Mouse (Mus musculus) megakaryocyte progenitor cell, adult 5-6 weeks (primary cell): ENCODE results near the gene Layn. TPM values are rescaled to one million over a fixed set of nuclear protein-coding genes. Genes with fewer than 3 reads are reported as not detected.

Source experiments
- ATAC-seq: replicated peaks from 2 replicates; pipeline ENCODE4 v1.8.0; 2016; ENCODE audit warnings: mild to moderate bottlenecking, moderate TSS enrichment, inconsistent platforms; ENCODE audit not compliant: poor library complexity
- total RNA-seq, 2 experiments: library from RNA; stranded (forward) in 1 of 2; stranded (reverse) in 1 of 2; fragments of 157-497, 149-512 nt in 1 of 2; fragments of 200-1000 nt in 1 of 2; gene quantifications; 2 replicates each; pipeline versions ENCODE4 v1.2.3 to v1.2.4; 2015 to 2017

Layn gene
- total RNA-seq (2015): 7.5 and 9.9 TPM in 2 replicates
- 38.0 and 41.9 TPM in 2 replicates for total RNA-seq (2017)

DNA sequence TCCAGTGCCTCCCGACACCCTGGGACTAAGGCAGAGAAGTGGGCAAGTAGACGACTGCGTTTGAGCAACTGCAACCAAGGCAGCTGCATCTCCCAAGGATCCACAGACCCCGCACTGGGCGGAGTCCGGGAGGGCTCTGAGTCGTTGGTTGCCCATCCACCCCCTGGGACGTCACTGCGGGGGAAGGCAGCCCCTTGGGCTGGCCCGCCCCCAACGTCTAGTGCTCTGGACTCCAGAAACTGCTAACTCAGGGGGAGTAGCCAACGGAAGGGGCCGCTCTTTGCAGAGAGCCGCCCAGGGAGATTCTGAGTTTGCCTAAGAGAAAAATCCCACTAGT is at the start of gene Layn:
TSS of gene Layn (minus strand) at position 116 of the 337 bp plus-strand sequence.
- ATAC-seq: peak; percentile 95

DNA sequence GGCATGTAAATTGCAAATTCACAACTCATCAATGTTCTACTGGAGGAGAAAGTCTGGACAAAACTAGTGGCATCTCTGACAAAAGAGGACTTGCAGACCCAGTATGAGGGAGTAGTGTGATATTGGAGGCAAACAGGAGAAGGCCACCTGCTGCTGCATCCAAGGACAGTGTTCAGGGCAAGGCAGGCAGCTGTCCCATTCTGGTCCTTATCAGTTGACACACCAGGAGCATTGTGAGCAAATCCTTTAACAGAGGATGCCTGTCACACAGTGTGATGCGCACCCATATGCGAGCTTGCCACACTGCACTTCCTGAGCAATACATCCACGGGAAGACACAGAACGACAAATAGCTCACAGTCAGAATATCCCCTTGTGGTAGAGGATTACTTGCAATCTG is 37.9 kb upstream of the Layn start:
- ATAC-seq: no peak

DNA sequence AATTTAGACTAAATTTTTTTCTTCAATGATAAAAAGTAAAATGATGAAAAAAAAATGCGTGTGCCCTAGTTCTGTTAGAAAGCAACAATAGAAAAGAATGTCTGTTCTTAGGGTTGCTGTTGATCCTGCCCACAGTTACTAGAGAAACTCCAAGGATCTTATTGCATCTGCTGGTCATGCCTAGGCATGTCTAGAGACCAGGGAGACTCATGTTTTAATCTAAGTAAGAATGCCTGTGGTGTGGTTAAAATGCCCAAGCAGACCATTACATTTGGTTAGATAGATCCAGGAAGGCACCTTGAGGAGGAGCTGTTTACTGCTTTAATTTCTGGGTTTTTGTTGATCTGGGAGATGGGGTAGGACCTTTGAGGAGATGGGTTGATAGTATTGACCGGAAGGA is 28.9 kb upstream of the Layn start:
- no peak for ATAC-seq

DNA sequence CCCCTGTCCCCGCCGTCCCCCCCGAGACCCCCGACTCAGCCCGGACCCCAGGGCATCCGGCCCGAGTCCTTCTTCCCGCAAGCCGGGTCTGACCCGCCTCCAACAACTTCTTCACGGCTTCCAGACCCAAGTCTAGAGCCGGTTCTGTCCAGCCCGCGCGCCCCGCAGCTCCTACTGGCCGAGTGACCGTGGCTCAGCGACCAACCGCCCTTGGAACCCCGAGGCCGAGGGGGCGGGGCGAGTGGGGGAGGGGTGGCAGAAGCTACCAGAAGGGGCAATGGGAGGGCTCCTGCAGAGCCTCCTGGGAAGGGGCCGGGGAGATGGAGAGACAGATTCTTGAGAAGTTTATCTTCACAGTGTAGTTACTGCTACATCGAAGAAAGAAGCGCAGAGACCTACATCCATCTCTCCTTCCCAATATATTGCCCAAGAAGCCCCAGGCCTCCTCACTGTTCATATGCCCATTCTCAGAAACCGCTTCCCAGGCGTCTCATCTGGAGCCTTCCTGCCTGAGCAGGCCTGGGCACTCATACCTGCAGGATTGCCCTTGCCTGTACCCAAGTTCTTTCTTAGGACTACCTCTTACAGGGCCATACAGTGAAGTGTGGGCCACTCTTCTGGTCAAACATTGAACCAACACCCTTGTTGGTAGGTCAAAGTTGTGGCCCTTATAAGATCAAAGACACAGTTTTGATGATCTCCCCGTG is 27.1 kb upstream of the Layn start:
- no peak for ATAC-seq

DNA sequence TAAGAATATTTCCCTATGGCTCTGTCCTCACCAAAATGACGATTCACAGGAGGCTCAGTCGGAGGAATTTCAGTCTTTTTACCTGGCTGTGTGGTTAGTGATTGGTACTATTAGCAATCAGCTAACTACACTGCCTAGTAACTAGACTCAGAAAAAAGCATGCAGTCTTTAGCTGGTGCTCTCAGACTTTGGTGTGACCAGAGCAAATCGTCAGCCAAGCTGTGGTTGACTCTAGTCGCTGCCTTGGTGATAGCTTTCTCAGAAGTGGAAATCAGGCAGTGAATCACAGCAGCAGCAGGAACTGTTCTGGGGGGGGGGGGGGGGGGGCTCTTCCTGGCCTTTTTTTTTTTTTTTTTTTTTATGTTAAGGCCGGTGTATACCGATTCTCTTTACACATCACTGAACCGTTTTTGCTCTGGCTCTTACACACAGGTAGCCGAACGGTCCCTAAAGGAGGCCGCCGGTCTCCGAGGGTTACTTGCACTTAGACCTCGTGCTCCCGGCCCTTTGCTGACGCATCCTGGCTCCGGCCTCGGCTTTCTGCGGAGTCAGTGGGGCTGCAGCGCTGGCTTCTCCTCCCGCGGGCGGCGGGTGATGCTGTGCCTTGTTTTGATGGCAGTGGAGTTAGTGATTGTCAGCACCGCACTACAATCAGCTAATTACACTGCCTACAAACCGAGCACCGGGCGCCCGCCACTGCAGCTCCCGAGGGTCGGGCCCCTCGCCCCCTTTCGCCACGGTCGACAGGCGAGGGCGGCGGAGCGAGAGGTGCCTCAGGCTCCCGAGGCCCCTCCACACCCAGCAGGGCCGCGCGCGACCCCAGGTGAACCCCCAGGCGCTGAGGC is 26.3 kb upstream of the Layn start:
- ATAC-seq: peak; percentile 58

DNA sequence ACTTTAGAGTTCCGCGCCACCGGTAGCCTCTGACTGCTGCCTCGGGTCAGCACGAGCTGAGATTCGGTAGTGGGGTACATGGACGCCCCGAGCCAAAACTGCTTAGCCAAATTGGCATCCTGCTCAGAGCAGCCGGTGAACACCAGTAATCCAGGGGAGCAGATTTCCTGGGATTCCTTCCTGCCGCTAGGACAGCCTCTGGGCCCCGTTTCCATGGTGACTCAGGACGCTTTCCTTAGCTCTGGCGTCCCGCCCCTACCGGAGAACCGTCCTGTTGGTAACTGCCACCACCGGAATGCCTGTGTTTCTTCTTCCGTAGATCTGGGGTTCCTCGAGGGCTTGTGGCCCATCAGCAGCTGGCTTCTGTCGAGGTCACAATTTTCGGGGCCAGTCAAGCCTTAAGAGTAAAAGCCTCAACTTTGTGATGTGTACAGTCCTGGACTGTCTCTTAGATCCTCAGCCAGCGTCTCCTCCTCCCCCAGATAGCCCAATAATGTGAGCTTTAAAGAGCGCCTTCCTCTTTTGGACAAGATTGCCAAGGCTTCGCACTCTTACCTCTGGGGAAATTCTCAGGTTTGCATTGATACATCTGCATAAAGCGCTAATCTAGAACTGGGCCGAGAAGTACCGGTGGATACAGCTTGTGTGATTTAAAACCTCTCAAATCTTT is 25.0 kb upstream of the Layn start, which contains the start of gene 4833427G06Rik:
TSS of gene 4833427G06Rik (minus strand) at position 323 of the 670 bp plus-strand sequence.
- ATAC-seq: peak; percentile 54; the same call in 1 of the 2 replicates

DNA sequence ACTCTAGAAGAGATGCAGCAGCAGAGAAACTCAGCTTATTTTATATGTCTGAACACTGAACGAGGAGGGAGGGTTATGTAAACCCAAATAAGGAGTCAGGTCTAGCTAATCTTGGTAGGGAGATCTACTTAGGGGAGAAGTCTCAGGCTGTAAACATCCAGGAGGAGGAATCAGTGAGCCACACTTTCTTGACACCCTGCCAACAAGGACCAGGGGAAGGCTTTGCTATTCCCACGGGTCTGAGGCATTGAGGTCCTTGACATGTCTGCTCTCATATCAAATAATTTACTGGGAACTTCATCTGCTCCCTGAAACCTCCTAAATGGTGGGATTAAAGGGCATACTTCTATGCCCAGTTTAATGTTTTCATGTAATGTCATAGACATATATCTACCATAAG is 19.4 kb upstream of the Layn start:
- ATAC-seq: no peak

DNA sequence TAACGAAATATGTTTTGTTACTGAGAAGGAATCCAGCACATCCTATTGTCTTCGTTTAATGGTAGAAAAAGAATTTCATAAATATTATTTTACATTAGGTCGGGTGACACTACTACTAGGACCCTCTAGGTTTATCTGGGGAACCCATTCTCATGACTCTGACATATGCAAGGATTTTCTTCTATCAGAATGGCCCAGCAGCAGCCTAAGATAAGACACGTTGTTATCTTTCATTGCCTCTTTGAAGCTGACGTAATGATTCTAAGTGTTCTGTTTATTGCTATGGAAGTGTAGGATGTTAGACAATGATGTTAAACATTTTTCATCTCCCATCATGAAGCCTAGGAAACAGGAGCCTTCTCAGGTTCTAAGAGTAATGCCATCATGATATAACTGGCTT is 16.8 kb upstream of the Layn start:
- peak; percentile 73 for ATAC-seq

DNA sequence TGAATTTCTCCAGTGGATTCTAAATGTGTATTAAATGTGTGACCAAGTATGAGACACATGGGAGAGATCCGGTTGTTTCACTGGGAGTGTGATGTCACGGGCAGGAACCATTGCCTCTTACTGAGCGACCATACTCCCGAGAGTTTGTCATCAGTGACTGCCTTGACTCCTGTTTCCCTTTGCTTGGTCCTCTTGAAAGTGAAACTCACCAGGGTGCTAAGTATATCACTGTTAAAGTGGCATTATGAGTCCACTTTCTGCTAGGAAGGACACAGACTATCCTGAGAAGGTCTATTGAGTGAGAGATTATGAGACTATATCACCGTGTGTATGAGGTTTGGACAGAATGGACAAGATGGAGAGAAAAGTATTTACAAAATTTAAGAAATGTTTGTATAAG is 4.7 kb upstream of the Layn start:
- no peak for ATAC-seq

DNA sequence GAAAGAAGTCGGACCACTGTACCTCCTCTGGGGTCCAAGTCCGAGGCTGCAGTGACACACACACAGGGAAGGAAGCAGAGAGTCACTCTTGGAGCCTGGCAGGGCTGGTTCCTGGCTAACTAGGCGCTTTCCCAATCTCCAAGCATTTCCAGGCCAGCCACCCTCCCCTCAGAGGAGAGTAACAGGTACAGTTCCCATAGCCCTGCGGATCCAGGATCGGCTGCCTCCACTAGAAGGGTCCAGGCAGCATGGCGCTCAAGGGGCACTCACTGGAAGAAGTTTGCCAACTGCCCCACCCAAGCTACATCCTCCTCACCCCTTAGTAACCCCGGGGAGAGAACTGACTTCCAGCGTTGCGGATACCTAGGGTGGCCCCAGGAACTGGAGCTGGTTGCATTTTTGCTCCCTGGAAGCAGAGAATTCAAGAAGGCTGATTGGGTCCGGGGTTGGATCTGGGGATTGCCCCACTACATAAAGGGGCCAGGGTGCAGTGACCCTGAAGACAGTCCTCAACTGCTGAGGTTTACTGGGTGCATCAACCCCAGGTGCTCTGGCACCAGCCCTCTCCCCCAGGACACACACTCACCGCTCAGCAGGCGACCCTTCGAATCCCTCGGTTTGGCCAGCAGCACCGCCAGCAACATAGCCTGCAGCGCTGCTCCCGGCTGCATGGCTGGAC is 455 bp downstream of the Layn start:
- peak; percentile 21 for ATAC-seq

DNA sequence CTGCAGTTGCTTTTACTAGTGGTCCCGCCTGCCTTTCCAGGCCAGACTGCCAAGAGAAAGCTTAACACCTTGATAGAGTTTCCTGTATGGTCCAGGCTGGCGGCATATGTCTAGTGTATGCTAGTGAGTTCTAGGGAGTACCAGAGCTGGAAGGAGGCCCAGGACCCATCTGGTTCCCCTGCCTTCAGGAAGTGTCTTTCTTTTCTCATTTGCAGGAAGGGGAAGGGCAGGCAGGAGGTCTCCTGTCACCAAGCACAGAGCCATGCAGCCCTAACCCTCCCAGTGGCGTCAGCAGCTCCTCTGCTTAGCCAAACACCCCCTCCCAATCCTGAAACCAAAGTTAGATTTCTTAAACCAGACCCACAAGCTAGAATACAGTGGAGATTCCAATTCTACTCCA is 1.1 kb downstream of the Layn start:
- ATAC-seq: peak; percentile 35

DNA sequence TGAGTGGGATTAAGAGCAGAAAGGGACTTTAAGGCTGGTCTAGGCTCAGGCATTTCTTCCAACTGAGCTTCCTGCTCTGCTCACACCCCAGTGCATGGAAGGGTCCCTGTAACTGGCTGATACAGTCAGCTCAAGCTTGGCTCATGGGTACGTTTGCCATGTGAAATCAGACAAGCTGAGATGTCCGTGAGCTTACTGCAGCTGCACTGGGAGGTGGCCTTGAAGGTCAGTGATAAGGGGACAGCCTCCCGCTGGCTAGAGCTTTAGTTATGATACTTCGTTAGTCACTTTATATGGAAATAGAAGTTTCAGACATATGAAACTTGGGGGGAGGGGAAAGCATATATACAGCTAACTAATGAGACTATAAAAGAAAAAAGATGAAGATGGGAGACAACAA is 6.1 kb downstream of the Layn start:
- no peak for ATAC-seq

DNA sequence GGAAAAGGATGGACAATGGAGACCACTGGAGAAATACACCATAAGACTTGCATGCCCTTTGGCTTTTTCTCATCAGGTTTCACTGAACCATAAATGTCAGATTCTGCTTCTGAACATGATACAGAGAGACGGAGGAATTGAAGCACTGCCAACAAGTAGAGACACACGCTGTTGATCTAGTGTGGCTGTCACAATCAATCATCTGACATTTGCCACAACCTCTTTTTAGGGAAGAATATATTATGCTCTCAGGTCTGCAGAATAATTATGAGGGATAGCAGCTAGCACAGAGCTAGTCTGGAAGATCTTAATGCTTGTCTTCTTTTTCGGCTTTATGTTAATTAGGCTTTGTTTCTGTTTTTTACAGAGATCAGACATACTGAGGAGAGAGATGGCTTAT is 8.7 kb downstream of the Layn start:
- no peak for ATAC-seq

DNA sequence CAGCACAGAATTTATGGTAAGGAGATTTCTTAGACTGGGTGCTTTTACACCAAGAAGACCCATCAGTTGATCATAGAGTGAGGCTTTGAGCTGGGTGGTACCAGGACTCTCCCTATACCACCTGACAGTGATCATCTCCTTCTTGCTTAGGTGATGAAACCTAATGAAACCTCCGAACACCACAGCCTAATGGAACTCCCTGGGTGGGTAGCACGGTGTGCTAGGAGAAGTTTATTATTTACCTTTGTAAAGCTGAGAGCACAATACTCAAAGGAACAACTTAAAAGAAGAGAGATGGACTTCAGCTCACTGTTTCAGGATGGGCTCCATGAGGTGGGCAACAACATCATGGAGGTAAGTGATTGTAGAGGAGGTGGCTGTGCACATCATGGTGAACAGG is 16.3 kb downstream of the Layn start, which contains the start of gene Btg4:
TSS of gene Btg4 (plus strand) at position 301 of the 400 bp plus-strand sequence.
- no peak for ATAC-seq

DNA sequence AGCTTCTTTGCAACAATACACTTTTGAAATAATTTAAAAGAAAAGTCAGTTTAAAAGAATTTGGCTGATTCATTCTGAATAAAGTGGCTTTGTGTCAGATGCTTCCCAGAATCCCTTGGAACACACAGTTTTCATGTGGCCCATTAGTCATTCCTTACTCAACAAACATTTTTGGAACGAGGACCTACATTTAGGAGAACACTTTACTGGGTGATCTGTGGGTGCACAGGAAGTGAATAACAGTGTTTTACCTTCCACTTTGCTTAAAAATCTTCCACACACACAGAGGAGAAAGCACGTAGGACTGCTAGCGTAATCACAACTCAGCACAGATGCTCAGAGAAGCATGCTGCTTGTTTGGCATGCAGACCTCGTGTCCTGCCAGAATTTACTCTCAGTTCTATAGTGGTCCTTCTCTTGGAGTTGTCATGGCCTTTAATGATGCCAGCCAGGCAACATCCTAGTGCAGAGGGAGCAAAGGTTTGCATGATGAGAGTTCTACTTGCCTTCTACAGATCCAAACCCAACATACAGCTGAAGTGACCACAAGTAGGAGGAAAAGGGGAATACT is 17.9 kb downstream of the Layn start:
- ATAC-seq: no peak

DNA sequence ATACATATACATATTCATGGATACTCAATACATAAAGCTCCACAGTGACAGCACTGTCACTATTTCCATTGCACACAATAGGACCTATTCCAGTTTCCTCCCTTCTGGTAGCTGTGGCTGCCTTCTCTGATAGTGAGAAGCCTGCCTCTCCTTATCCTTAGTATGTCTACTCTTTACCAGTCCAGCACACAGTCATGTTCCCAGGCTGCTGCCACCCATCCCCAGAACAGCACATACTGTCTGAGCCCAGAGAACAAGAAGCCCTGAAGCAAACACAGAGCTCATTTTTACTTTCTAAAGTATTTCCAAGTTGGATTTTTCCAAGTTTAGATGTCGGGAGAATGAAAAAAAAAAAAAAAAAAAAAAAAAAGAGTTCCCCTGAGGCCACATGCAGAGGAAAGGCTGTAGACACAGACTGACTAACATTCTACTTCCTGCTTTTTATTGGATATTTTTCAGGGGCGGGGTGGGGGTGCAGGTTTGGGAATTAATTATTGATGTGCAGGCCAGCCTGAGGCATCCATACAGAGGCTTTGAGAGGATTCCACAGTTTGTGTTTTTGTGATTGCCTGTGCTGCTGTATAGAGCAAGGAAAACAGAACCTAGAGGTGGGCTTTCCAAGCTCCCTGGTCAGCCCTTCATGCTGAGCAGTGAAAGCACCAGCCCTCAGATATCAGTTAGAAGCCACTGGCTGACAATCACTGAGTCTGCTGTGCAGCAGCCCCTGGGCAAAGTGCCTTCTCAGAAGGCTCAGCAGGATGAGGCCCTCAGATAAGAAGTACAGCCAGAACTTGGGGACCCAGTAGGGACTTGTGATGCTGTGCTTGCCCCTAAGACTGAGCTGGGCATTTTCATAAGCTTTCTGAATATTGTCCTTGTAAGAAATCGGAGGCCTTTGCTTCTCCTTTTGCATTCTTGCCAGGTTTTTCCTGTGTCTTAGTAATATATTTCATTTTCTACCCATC is 20.3 kb downstream of the Layn start:
- peak; percentile 87 for ATAC-seq

DNA sequence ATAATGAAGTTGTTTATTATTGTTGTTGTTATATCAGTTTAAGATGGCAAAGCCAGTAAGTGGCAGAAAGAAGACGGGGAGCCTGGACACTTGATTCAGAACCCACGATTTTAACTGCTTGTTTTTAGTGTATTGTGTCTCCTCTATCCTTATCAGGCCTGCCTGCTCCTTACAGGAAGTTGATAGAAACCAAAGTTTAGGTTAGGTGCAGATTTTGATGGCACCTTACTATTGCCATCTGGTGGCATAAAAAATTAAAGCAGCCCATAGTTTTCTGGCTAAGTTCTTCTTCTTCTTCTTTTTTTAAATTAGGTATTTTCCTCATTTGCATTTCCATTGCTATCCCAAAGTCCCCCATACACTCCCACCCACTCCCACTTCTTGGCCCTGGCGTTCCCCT is 24.7 kb downstream of the Layn start:
- peak; percentile 90 for ATAC-seq

DNA sequence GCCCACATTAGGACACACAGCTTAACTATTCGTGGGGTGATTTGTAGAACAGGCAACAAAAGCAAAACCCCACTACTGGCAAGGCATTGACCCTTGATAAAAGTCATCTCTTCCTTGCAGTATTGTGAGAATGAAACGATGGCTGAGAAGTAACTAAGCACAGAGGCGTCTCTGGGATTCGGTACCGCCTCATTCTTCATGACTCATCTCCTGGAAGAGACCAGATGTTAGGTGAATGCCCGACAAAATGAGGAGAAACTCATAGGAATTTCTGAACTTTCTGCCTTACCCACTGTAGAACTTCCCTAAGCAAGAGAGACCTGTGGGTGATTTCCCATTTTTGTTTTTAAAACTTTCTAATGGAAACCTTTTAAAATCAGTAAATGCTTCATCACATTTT is 34.8 kb downstream of the Layn start:
- no peak for ATAC-seq

DNA sequence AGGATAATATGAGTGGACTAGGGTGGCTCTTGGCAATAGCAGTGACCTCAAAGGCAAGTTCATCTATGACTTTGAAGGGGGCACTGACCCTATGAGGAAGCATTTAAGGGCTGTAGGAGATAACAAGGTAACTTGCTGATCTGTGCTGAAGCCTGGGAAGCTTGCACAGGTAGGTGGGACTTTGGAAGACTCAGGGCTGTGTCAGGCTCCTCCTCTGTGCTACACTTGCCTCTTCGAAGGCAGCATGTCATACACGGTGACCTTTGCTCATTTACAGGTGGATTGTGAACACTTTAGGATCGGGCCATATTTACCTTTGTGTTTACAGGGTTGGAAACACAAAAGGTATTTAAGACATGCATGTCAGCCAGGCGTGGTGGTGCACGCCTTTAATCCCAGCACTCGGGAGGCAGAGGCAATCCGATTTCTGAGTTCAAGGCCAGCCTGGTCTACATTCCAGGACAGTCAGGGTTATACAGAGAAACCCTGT is 35.4 kb downstream of the Layn start:
- ATAC-seq: no peak
